Mouse (Mus musculus): ENCODE measurements around the gene Pid1. TPM values are rescaled to one million over a fixed set of nuclear protein-coding genes. Genes with fewer than 3 reads are reported as not detected.
"Not testable (repeated sequence)": the region's sequence is repeated elsewhere in the genome, so short reads cannot be mapped to it uniquely, and the experiment has no call there.

Pid1 gene
- polyA plus RNA-seq, 1 experiment, result 67.1 TPM

DNA sequence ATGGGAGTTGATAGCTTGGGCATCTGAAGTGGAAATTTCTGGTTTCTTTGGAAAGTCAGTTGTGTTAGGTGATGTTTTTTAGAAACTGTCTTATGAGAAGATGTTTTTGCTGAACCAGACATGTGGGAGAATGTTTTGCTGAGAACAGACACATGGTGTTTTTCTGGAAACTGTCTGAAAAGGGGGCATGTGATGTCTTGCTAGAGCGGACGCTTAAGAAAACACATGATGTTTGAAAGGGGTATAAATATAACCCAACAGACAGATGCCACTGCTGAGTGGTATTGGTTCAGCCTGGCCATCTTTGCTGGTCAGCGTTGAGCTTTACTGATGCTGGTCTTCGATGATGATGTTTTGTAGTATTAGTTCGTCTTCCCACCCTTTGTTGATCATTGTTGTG lies 6.8 kb downstream of the Pid1 start:
- no peak overlapping the region for H3K9ac ChIP-seq (ENCODE audit: low read depth, poor library complexity, severe bottlenecking)
- H3K9me3 ChIP-seq (replicated peaks; ENCODE audit: control insufficient read depth, insufficient read depth, low read length, poor library complexity, severe bottlenecking), result no peaks in the 10 kb centered on the region
- no peaks in the 10 kb centered on the region for H3K4me1 ChIP-seq (ENCODE audit: control insufficient read depth, insufficient read depth, low read length)
- TF ChIP-seq EP300 (IDR thresholded peaks at IDR 0.05; ENCODE audit: insufficient read depth, low read depth, low read length), result no peak
- no peak for TF ChIP-seq CTCF (IDR thresholded peaks at IDR 0.05; ENCODE audit: low read depth, low read length)
- TF ChIP-seq POLR2A (IDR thresholded peaks at IDR 0.05; ENCODE audit: insufficient read depth, low read length), result no peak
- no peaks in the 10 kb centered on the region for H3K27me3 ChIP-seq (ENCODE audit: control insufficient read depth, insufficient read depth, low read length, poor library complexity, severe bottlenecking)
- no peak overlapping the region for H3K27ac ChIP-seq (ENCODE audit: insufficient read depth, low read length)
- no peaks in the 10 kb centered on the region for H3K36me3 ChIP-seq (ENCODE audit: control insufficient read depth, insufficient read depth, low read length, poor library complexity, severe bottlenecking)
- no peak overlapping the region for H3K4me3 ChIP-seq (ENCODE audit: low read depth, low read length)

DNA sequence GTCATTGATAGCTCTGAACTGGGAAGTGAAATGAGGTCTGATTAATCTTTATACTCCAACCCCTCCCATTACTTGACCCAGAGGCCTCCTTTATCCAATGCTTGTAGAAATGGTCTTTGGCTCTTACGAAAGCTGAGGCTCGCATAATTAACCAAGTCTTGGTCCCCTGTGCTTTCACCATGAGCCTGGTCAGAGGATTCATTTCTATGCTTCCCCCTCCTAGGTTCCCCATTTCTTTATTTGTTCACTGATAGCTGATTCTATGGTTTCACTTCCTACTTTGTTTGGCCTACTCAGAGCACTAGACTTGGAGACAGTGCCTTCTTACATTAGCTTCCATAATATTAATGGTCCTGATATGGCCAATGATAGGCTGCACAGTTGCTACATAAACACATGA lies 13.7 kb downstream of the Pid1 start:
- no peaks in the 10 kb centered on the region for H3K36me3 ChIP-seq (ENCODE audit: control insufficient read depth, insufficient read depth, low read length, poor library complexity, severe bottlenecking)
- no peak overlapping the region for H3K9ac ChIP-seq (ENCODE audit: low read depth, poor library complexity, severe bottlenecking)
- H3K4me1 ChIP-seq (ENCODE audit: control insufficient read depth, insufficient read depth, low read length), result no peaks in the 10 kb centered on the region
- no peak overlapping the region for H3K27ac ChIP-seq (ENCODE audit: insufficient read depth, low read length)
- H3K9me3 ChIP-seq (replicated peaks; ENCODE audit: control insufficient read depth, insufficient read depth, low read length, poor library complexity, severe bottlenecking), result no peaks in the 10 kb centered on the region
- no peaks in the 10 kb centered on the region for H3K27me3 ChIP-seq (ENCODE audit: control insufficient read depth, insufficient read depth, low read length, poor library complexity, severe bottlenecking)
- no peak for TF ChIP-seq POLR2A (IDR thresholded peaks at IDR 0.05; ENCODE audit: insufficient read depth, low read length)
- no peak for TF ChIP-seq CTCF (IDR thresholded peaks at IDR 0.05; ENCODE audit: low read depth, low read length)
- no peak for TF ChIP-seq EP300 (IDR thresholded peaks at IDR 0.05; ENCODE audit: insufficient read depth, low read depth, low read length)
- no peak overlapping the region for H3K4me3 ChIP-seq (ENCODE audit: low read depth, low read length)

DNA sequence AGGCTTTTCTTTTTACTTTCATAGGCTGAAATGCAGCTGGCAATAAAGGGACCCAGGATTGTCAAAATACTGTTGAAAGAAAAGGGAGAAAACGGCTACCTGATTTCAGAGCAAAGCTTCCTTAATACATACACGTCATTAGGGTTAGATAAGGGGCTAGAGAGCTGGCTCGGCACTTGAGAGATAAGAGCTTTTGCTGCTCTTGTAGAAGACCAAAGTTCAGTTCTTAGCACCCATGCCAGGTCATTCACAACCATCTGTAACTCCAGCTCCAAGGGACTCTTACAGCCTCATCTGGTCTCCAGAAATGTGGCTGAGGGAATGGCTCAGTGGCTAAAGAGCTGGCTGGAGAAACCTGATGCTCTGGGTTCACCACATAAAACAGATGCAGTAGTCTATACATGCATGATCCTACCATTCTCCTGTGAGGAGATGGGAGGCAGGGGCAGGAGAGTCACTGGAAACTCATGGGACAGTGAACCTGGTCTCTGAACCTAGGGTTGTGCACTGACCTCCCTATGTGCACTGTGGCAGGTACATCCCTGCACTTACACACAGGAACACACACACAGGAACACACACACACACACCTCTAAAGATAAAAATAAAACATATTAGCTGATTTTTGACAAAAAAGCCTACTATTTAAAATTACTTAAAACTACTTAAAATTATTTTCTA lies 16.0 kb downstream of the Pid1 start:
- TF ChIP-seq POLR2A (IDR thresholded peaks at IDR 0.05; ENCODE audit: insufficient read depth, low read length), result no peak
- TF ChIP-seq EP300 (IDR thresholded peaks at IDR 0.05; ENCODE audit: insufficient read depth, low read depth, low read length), result no peak
- no peak for TF ChIP-seq CTCF (IDR thresholded peaks at IDR 0.05; ENCODE audit: low read depth, low read length)
- H3K9ac ChIP-seq (ENCODE audit: low read depth, poor library complexity, severe bottlenecking), result no peak overlapping the region
- no peak overlapping the region for H3K27ac ChIP-seq (ENCODE audit: insufficient read depth, low read length)
- H3K4me3 ChIP-seq (ENCODE audit: low read depth, low read length), result no peak overlapping the region
- no peaks in the 10 kb centered on the region for H3K4me1 ChIP-seq (ENCODE audit: control insufficient read depth, insufficient read depth, low read length)
- H3K36me3 ChIP-seq (ENCODE audit: control insufficient read depth, insufficient read depth, low read length, poor library complexity, severe bottlenecking), result no peaks in the 10 kb centered on the region
- H3K27me3 ChIP-seq (ENCODE audit: control insufficient read depth, insufficient read depth, low read length, poor library complexity, severe bottlenecking), result no peaks in the 10 kb centered on the region
- H3K9me3 ChIP-seq (replicated peaks; ENCODE audit: control insufficient read depth, insufficient read depth, low read length, poor library complexity, severe bottlenecking), result no peaks in the 10 kb centered on the region

DNA sequence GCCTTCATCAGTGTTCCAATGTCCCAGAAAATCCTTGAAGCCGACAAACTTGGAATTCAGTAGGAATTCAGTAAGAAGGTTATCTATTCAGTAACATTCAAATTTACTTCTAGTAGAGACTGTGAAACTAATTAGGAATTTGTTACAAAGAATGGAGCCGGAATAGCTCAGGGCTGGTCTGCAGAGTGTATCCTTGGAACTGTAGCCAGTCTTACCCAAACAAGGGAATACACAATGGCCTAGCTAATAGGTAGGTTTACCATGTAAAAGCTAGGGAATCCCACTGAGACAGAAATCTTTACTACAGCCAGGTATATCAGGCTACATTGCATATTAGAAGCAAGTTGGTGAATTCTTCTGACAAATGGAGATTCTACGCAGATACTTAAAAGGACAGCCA lies 31.2 kb downstream of the Pid1 start:
- H3K9me3 ChIP-seq (replicated peaks; ENCODE audit: control insufficient read depth, insufficient read depth, low read length, poor library complexity, severe bottlenecking); H3K9ac ChIP-seq (ENCODE audit: low read depth, poor library complexity, severe bottlenecking); H3K4me1 ChIP-seq (ENCODE audit: control insufficient read depth, insufficient read depth, low read length); H3K36me3 ChIP-seq (ENCODE audit: control insufficient read depth, insufficient read depth, low read length, poor library complexity, severe bottlenecking); H3K27me3 ChIP-seq (ENCODE audit: control insufficient read depth, insufficient read depth, low read length, poor library complexity, severe bottlenecking); H3K4me3 ChIP-seq (ENCODE audit: low read depth, low read length): not testable (repeated sequence)
- peak overlapping the region; percentile 93; the same call in 1 of the 2 replicates for H3K27ac ChIP-seq (ENCODE audit: insufficient read depth, low read length)

DNA sequence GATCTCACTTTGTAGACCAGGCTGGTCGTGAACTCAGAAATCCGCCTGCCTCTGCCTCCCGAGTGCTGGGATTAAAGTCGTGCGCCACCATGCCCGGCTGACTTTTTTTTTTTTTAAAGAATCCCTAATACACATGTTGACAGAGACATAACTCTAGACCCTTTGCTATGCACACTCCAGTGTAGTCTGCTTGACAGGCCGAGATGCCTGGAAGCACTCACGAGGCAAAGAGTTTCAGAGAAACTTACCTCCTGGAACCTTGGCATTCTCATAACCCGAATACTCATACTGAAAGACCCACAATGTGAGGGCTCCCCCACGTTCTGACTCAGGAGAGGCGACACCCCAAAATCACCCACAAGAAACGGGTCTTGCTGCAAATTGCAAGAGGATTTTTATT lies 32.1 kb downstream of the Pid1 start:
- Histone ChIP-seq H3K27ac (ENCODE audit: insufficient read depth, low read length) (peak overlapping the region; percentile 95), H3K4me3 (ENCODE audit: low read depth, low read length) (peak overlapping the region; percentile 63), H3K9ac (ENCODE audit: low read depth, poor library complexity, severe bottlenecking) (peak overlapping the region; percentile 58)
- not testable (repeated sequence) for H3K9me3 ChIP-seq (replicated peaks; ENCODE audit: control insufficient read depth, insufficient read depth, low read length, poor library complexity, severe bottlenecking); H3K36me3 ChIP-seq (ENCODE audit: control insufficient read depth, insufficient read depth, low read length, poor library complexity, severe bottlenecking); H3K27me3 ChIP-seq (ENCODE audit: control insufficient read depth, insufficient read depth, low read length, poor library complexity, severe bottlenecking); H3K4me1 ChIP-seq (ENCODE audit: control insufficient read depth, insufficient read depth, low read length)

DNA sequence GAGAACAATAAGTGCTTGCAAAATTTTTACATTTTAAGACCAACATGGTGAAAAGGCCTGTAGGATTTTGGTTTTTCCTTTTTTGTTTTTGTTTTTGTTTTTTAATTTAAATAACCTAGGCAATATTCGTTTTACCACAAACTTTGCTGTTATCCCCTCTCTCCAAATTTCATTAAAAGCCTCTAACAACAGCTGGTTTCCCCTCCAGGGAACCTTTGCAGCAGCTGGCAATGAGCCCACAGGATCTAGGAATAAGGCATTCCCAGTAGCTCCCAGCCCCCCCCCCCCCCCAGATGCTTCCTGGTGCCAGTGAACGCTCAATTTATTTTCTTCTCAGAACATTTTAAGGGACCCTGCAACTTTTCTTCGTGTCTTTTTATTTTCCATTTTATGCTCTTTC lies 38.7 kb downstream of the Pid1 start:
- no peaks in the 10 kb centered on the region for H3K4me1 ChIP-seq (ENCODE audit: control insufficient read depth, insufficient read depth, low read length)
- no peak overlapping the region for H3K9ac ChIP-seq (ENCODE audit: low read depth, poor library complexity, severe bottlenecking)
- H3K27ac ChIP-seq (ENCODE audit: insufficient read depth, low read length), result no peak overlapping the region
- H3K36me3 ChIP-seq (ENCODE audit: control insufficient read depth, insufficient read depth, low read length, poor library complexity, severe bottlenecking), result no peaks in the 10 kb centered on the region
- no peaks in the 10 kb centered on the region for H3K27me3 ChIP-seq (ENCODE audit: control insufficient read depth, insufficient read depth, low read length, poor library complexity, severe bottlenecking)
- H3K4me3 ChIP-seq (ENCODE audit: low read depth, low read length), result no peak overlapping the region
- TF ChIP-seq EP300 (IDR thresholded peaks at IDR 0.05; ENCODE audit: insufficient read depth, low read depth, low read length) (no peak), CTCF (IDR thresholded peaks at IDR 0.05; ENCODE audit: low read depth, low read length) (no peak), POLR2A (IDR thresholded peaks at IDR 0.05; ENCODE audit: insufficient read depth, low read length) (no peak)
- H3K9me3 ChIP-seq (replicated peaks; ENCODE audit: control insufficient read depth, insufficient read depth, low read length, poor library complexity, severe bottlenecking), result peaks cover 9% of the 10 kb centered on the region
